Mouse (Mus musculus) kidney, postnatal 14 days (tissue): ENCODE data around the gene Lclat1.
"Not testable (repeated sequence)": the region's sequence is repeated elsewhere in the genome, so short reads cannot be mapped to it uniquely, and the experiment has no call there.

ENCODE experiments used
- DNase-seq: peaks from one replicate; pipeline ENCODE4 v3.0.0; 2022; ENCODE audit warnings: mixed read lengths

Gene Lclat1

DNA sequence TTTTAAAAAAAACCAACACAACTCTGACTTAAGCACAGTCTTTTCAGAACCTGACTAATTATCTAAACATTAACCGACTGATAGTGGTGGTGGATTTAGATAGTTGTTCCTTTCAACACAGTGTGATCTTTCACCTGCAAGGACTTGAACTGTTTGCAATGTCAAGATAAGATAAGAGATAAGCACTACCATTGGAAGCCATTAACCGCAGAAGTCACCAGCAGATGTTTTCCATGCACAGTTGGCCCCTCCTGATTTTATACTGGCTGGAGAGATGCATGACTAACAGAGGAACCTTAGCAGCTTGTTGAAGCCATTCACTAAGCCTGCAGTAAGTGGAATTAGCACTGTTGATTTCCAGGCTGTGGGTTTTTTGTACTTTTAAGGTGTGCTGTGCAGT lies 34.7 kb downstream of the Lclat1 start:
- no peak for DNase-seq

GRCm38 (mm10) chr17:73145426-73145825 lies 37.6 kb downstream of the Lclat1 start:
- no peak for DNase-seq

DNA sequence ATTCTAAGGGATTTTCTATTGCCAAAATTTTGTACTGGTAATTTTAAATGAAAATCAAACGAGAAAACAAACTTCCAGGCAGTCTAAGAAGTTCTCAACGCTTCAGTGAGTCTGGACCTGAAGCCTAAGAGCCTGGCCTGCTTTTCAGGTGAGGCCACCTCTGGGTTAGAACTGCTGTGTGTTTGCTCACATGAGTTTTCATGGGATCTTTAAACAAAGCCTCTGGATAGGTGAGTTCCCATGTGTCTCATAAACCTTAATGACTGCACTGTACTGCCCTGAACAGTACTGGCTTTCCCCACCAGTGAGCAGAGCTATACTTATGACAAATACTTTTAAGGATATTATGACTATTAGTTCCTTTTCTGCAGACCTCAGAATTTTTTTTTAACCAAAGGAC lies 40.8 kb downstream of the Lclat1 start:
- DNase-seq: peak; percentile 10

DNA sequence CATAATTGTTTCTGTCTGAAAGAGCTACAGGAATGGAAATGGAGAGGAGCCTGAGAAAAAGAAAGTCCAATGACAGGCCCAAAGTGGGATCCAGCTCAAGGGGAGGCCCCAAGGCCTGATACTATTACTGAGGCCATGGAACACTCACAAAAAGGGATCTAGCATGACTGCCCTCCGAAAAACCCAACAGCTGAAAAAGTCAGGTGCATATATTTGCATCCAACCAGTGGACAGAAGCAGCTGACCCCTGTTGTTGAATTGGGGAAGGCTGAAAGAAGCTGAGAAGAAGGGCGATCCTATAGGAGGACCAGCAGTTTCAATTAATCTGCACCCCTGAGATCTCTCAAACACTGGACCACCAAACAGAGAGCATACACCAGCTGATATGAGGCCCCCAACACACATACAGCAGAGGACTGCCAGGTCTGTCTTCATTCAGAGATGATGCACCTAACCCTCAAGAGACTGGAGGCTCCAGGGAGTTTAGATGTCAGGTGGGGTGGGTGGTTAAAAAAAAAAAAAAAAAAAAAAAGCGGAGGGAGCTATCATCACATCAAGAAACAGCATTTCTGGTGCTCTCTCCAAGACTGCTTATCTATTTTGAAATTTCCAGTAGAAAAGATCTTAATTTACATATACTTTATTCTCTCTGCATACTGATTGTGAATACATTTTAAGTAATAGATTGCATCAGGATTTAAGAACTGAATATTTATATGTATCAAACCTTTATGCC lies 45.2 kb downstream of the Lclat1 start:
- DNase-seq: not testable (repeated sequence)

GRCm38 (mm10) chr17:73153672-73154071 lies 45.9 kb downstream of the Lclat1 start:
- no peak for DNase-seq

DNA sequence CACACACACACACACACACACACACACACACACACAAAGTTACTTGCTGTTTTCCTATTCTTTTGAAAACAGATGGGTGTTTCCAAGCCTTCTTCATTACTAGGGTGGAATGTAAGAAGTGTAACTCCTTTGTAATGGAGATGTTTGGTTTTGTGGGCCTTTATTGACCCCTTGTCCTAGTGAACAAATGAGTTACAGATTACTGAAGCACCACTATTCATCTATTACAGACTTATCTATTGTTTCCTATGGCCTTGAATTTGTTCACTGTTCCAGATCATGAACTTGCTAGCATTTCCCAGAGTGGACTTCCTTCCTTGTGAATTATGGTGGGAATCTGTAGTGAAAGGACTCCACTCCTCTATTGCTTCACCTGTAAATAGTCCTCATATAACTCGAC lies 48.8 kb downstream of the Lclat1 start:
- DNase-seq: no peak

GRCm38 (mm10) chr17:73161795-73162194 lies 54.0 kb downstream of the Lclat1 start:
- DNase-seq: no peak

DNA sequence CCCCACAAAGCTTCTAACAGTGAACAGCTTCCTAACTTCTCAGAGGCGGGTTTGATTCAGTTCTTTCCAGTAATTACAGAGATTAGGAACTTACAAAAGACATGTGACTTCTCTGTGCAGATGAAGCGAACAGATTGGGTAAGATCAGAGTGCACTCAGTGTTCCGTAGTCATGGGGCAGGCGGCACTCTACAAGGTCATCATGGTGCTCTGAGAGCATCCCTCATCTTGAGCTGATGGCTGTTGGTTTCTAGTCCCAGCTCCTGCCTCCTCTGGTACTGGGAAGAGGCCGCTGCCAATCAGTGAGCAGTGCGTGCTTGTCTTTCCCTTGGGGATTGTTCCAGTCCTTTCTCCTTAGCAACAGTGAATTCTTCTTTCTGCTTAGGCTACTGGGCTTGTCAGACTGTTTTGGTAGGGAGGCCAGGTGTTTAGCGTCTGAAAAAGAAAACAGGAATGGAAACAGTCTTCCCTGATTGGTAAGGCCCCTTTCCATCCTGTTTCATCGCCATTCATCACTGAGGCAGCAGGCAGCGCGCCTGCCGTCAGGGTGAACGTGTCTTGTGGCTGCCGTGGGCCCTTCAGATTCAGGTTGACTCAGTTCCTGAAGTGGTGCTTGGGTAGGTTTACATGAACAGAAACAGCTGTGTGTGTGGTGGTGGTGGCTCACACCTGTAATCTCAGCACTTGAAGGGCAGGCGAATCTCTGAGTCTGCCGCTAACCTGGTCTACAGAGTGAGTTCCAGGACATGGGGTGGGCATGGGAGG lies 54.8 kb downstream of the Lclat1 start:
- DNase-seq: no peak

DNA sequence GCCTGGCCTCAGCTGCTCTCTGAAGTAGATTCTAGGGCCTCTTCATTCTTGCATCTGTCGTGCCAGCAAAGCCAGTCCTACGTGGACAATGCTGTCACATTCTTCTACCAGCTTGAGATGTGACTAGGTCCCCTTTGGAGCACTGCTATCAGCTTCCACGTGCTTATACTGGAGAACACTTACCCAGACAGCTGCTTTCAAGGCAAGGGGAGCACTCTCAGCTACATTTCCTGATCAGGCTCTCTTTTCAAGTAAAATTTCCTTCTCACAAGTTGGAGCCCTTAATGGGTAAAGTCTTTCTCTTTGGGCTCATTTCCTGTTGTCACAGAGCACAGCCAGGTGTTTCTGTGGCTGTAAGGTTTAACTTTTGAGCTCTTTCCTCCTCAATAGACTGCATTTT lies 55.8 kb downstream of the Lclat1 start:
- DNase-seq: no peak

DNA sequence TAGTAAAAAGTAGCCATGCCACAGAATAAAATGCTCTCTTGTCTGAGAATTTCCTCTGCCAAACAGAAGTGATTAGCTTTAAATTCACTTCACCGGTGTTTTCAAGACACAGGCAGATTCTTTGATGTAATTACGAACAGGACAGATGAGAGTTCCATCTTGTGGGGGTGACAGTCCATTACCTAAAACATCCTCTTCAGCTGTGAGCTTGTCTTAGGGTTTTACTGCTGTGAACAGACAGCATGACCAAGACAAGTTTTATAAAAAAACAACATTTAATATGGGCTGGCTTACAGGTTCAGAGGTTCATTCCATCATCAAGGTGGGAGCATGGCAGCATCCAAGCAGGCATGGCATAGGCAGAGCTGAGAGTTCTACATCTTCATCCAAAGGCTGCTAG lies 56.3 kb downstream of the Lclat1 start:
- no peak for DNase-seq

GRCm38 (mm10) chr17:73169461-73169860 lies 61.7 kb downstream of the Lclat1 start:
- no peak for DNase-seq

DNA sequence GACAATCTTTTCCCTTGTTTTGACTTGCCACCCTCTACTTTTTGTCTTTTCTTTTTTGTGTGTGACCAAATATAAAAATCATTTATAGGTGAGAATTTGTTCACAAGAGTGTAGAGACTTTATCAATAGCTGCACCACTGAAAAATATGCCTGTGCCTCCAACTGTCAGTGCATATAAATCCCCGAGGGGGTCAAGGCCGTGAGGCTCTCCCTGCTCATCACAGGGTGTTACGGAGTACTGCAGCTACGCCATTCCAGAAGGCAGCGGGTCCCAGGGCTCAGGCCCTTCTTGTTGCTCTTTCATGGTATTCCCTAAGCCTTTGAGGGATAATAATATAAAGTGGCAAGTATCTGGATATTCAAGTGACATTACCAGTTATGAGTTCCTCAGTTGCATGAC lies 62.4 kb downstream of the Lclat1 start:
- no peak for DNase-seq

DNA sequence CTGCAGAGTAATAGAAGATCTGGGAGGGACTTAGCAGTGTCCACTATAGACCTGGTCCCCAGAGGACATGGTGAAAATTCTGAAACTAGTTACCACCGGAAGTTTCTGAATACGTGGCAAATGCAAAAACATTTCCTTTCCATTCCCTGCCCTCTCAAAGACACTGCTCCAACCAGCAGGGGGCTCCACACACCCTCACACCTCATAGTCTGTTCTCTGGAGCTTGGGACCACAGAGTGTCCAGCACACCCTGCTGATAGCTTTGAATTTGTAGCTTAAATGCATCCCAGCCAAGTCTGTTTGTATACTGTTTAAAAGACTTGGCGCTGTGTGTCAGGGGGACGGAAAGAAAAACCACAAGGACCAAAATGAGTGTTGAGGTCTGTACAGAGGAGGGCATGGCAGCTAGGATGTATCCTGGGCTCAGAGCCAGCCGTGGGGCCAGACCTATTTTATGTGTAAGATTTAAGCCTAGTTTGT lies 66.3 kb downstream of the Lclat1 start:
- peak; percentile 59 for DNase-seq

DNA sequence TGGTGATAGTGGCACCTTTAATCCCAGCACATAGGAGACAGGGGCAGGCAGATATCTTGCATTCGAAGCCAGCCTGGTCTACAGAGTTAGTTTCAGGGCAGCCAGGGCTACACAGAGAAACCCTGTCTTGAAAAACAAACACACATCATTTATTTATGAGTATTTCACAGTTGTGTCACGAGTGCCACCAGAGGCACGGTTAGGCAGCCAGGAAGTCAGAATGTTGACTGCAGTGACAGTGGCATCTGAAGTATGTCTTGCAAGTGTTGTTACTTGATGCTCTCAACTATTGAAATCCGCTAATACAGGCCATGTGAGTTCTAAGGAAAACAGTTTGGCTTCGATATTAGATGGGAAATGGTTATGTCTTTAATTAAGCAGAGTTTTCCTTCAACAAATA lies 67.9 kb downstream of the Lclat1 start:
- no peak for DNase-seq

GRCm38 (mm10) chr17:73177079-73177478 lies 69.3 kb downstream of the Lclat1 start:
- DNase-seq: no peak

DNA sequence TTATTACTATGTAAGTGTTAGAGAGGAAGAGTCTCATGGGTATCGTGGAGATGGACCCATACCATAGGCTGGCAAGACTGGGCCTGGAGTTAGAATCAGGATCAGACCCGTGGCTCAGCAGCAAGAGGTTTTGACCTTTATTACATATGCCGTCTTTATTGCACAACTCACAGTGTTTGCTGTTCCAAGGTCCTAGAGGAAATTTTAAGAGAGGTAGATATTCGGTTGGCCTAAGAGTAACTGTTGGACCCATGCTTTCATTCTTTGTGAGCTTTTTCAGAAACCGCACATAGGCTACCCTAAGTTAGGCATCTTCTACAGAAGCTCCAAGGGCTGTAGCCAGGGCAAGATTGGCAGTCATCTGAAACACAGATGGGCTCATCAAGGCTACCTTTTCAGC lies 79.1 kb downstream of the Lclat1 start:
- no peak for DNase-seq

GRCm38 (mm10) chr17:73194146-73194545 lies 86.4 kb downstream of the Lclat1 start:
- no peak for DNase-seq

DNA sequence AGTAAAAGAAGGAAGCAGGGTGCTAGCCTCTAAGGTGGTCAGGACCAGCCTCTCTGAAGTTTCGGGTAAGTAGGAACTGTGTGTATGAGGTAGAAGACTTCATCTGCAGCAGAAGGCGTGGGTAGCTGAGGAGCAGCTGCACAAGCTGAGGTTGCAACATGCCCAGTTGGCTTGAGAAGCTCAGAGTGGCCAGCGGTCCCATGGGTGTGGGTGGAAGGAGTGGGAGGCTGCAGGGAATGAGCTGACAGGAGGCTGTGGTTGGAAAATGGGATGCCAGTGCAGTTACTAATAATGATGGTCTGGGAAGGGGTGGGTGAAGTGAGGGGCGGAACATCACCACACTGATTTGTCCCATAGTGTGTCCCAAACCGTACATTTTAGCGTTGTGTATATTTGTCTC lies 86.8 kb downstream of the Lclat1 start:
- DNase-seq: no peak

DNA sequence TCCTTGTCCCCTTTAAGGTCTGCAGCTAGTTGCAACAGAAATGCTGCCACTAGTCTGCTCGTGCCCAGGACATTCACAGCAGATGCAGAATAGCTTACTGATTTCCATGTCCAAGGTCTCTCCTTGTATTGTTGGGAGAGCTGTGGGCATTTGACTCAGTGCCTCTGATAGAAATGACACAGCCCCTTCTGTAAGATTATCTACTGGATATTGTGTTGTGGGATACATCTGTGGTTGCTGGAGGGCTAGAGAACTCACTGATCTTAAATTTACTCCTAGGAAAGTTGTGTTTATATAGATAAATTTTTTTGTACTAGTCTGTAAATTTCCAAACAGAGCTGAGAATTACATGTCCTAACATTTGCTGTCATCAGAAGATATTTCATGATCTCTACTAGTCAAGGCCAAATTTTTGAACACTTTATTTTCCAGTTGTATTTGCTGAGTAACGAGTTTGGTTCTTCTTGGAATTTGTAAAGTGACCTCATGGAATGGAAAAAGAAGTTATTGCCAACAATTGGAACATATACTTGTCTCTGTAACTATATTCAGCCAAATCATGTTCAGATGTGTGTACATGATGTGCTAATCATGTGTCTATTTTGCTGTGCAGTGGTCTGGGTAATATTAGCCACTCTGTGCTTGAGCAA lies 87.4 kb downstream of the Lclat1 start:
- no peak for DNase-seq

GRCm38 (mm10) chr17:73196139-73196538 lies 88.4 kb downstream of the Lclat1 start:
- peak; percentile 23 for DNase-seq

DNA sequence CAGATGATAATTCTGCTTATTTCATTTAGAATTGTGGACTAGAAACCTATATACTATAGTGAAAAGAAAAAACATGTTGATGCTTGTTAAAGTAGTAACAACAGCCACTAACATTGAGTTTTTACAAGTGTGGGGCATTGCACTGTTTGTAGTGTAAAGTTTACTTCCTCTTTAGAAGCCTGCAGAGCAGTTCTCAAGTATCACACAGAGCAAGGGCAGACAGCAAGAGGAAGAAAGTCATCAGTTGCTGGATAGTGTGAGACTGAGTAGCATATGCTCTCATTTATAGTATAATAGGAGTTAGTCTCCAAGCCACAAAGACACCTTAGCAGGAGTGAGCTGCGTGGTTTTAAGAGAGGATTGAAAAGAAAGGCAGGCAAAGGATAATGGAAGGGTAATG lies 89.9 kb downstream of the Lclat1 start:
- no peak for DNase-seq

GRCm38 (mm10) chr17:73199387-73199786 lies 91.6 kb downstream of the Lclat1 start:
- no peak for DNase-seq

GRCm38 (mm10) chr17:73200380-73200779 lies 92.6 kb downstream of the Lclat1 start:
- no peak for DNase-seq
